ENCODE assay signal across 16 mouse cellular contexts in genomic region chr7:74703533-74703932, GRCm38 (mm10).
DNase-seq lines count a peak whose midpoint lies in the region; ATAC-seq and TF ChIP-seq lines count a peak whose summit lies in the region.
"Had no signal": no experiment of that assay in that cellular context is flagged by ENCODE, and none has a peak within 500 bp of the region (broad histone marks: within the 10 kb centered on the region; RNA-seq: fewer than 3 reads in every experiment).

No protein-coding gene starts in this region.

- H3K79me2 ChIP-seq in heart, adult 2 months (replicated peaks; ENCODE audit: control insufficient read depth, insufficient read depth, low read length), result no peaks in the 10 kb centered on the region
- H3K79me2 ChIP-seq in MEL (ENCODE audit: control insufficient read depth, insufficient read depth, low read length, poor library complexity), result no peaks in the 10 kb centered on the region

- H3K27ac ChIP-seq in heart, adult 2 months, result no peak overlapping the region
- H3K27ac ChIP-seq in heart, embryonic 10.5 days, result no peak overlapping the region
- no peak overlapping the region for H3K27ac ChIP-seq in liver, postnatal 0 days (ENCODE audit: low read depth)
- no peak overlapping the region for H3K27ac ChIP-seq in liver, embryonic 11.5 days (ENCODE audit: low read depth, low read length)
- H3K27ac ChIP-seq in MEL (ENCODE audit: control insufficient read depth, low read depth, low read length), result no peak overlapping the region
- no peak overlapping the region for H3K27ac ChIP-seq in small intestine, adult 2 months (ENCODE audit: insufficient read depth, low read depth, low read length)
- H3K27ac ChIP-seq: embryonic facial prominence, embryonic 13.5 days; hindbrain, embryonic 12.5 days; limb, embryonic 13.5 days; lung, embryonic 15.5 days; stomach, embryonic 15.5 days had no signal

- H3K9me3 ChIP-seq in heart, embryonic 10.5 days, result no peaks in the 10 kb centered on the region
- no peaks in the 10 kb centered on the region for H3K9me3 ChIP-seq in liver, postnatal 0 days (ENCODE audit: low read length)
- no peaks in the 10 kb centered on the region for H3K9me3 ChIP-seq in liver, embryonic 11.5 days (ENCODE audit: control insufficient read depth, low read length)
- no peaks in the 10 kb centered on the region for H3K9me3 ChIP-seq in MEL (replicated peaks; ENCODE audit: insufficient read depth, low read length)
- H3K9me3 ChIP-seq: embryonic facial prominence, embryonic 13.5 days; hindbrain, embryonic 12.5 days; limb, embryonic 13.5 days; lung, embryonic 15.5 days; stomach, embryonic 15.5 days had no signal

- DNase-seq in heart, adult 2 months, result no peak
- DNase-seq in heart, embryonic 10.5 days (ENCODE audit: low spot score), result no peak
- DNase-seq in liver, postnatal 0 days, result no peak
- no peak for DNase-seq in liver, embryonic 11.5 days (ENCODE audit: low spot score)
- DNase-seq in MEL (ENCODE audit: low read depth, low spot score), result peak; percentile 6
- DNase-seq in gastrocnemius, postnatal 25 days, result no peak
- DNase-seq in frontal cortex, postnatal 14 days (ENCODE audit: low spot score in 2 of 2), result no peak
- DNase-seq: cerebellum, adult 18-20 months; kidney, adult 8-10 months; retina, postnatal 1 day had no signal

- no peaks in the 10 kb centered on the region for H3K4me1 ChIP-seq in heart, adult 2 months (ENCODE audit: control insufficient read depth, insufficient read depth, low read length)
- H3K4me1 ChIP-seq in heart, embryonic 10.5 days, result no peaks in the 10 kb centered on the region
- H3K4me1 ChIP-seq in liver, postnatal 0 days (ENCODE audit: insufficient read depth), result no peaks in the 10 kb centered on the region
- no peaks in the 10 kb centered on the region for H3K4me1 ChIP-seq in liver, embryonic 11.5 days (replicated peaks; ENCODE audit: control insufficient read depth, insufficient read depth, low read length)
- H3K4me1 ChIP-seq in MEL (ENCODE audit: control insufficient read depth in 1 of 2, insufficient read depth in 2 of 2, low read length in 2 of 2), result no peaks in the 10 kb centered on the region
- no peaks in the 10 kb centered on the region for H3K4me1 ChIP-seq in small intestine, adult 2 months (ENCODE audit: control insufficient read depth, insufficient read depth, insufficient read length, low read length)
- H3K4me1 ChIP-seq: lung, embryonic 15.5 days; stomach, embryonic 15.5 days had no signal

- 69% methylated on average over 4 of the region's 4 CpGs for WGBS in heart, adult 2 months
- 73% methylated on average over 4 of the region's 4 CpGs for whole genome bisulfite sequencing in heart, embryonic 10.5 days
- WGBS in liver, postnatal 0 days (ENCODE audit: insufficient replicate concordance), result 65% methylated on average over 4 of the region's 4 CpGs
- WGBS in liver, embryonic 11.5 days, result 72% methylated on average over 4 of the region's 4 CpGs
- WGBS in small intestine, adult 2 months, result 70% methylated on average over 4 of the region's 4 CpGs

- H3K4me2 ChIP-seq in liver, postnatal 0 days (ENCODE audit: low read depth, low read length), result no peak overlapping the region
- H3K4me2 ChIP-seq in liver, embryonic 11.5 days, result no peak overlapping the region
- H3K4me2 ChIP-seq: embryonic facial prominence, embryonic 13.5 days; hindbrain, embryonic 12.5 days; limb, embryonic 13.5 days; lung, embryonic 15.5 days; stomach, embryonic 15.5 days had no signal

- no peak for TF ChIP-seq POLR2A in heart, adult 2 months (IDR thresholded peaks at IDR 0.05; ENCODE audit: insufficient read depth, low read depth, low read length)
- no peak for TF ChIP-seq POLR2A in MEL (IDR thresholded peaks at IDR 0.05; ENCODE audit: control insufficient read depth in 1 of 2, insufficient read depth in 1 of 2, low read depth in 1 of 2, low read length in 2 of 2, poor library complexity in 1 of 2)
- TF ChIP-seq POLR2A in small intestine, adult 2 months (IDR thresholded peaks at IDR 0.05; ENCODE audit: low read depth, low read length), result no peak

- no peak for TF ChIP-seq EP300 in heart, adult 2 months (IDR thresholded peaks at IDR 0.05; ENCODE audit: insufficient read depth, low read depth, low read length)
- no peak for TF ChIP-seq EP300 in liver, postnatal 0 days (IDR thresholded peaks at IDR 0.05; ENCODE audit: low read depth)
- TF ChIP-seq EP300 in MEL (IDR thresholded peaks at IDR 0.05; ENCODE audit: low read depth in 1 of 2, low read length in 2 of 2), result no peak

- H3K9ac ChIP-seq in heart, adult 2 months (ENCODE audit: low read depth, low read length), result no peak overlapping the region
- H3K9ac ChIP-seq in liver, postnatal 0 days (replicated peaks), result no peak overlapping the region
- no peak overlapping the region for H3K9ac ChIP-seq in liver, embryonic 11.5 days (ENCODE audit: low read depth, low read length)
- H3K9ac ChIP-seq in MEL (ENCODE audit: control insufficient read depth, low read depth, low read length, poor library complexity, severe bottlenecking), result no peak overlapping the region
- H3K9ac ChIP-seq: embryonic facial prominence, embryonic 13.5 days; hindbrain, embryonic 12.5 days; limb, embryonic 13.5 days; lung, embryonic 15.5 days; stomach, embryonic 15.5 days had no signal

- peak; percentile 55 for TF ChIP-seq CTCF in heart, adult 2 months (IDR thresholded peaks at IDR 0.05)
- peak; percentile 38 for TF ChIP-seq CTCF in liver, postnatal 0 days (IDR thresholded peaks at IDR 0.05; ENCODE audit: low read depth)
- peak; percentile 36 to 60 (median 43); a peak in 5 of 6 replicates for TF ChIP-seq CTCF in MEL (IDR thresholded peaks at IDR 0.05 in 2 of 3, conservative IDR thresholded peaks at IDR 0.05 in 1 of 3; ENCODE audit: control insufficient read depth in 1 of 3, insufficient read depth in 1 of 3, low read depth in 2 of 3, low read length in 3 of 3, poor library complexity in 1 of 3, severe bottlenecking in 1 of 3)
- TF ChIP-seq CTCF in small intestine, adult 2 months (IDR thresholded peaks at IDR 0.05; ENCODE audit: extremely low read depth, insufficient read length, insufficient replicate concordance, low read depth, low read length), result peak; percentile 32; the same call in 1 of the 2 replicates

- H3K27me3 ChIP-seq in heart, adult 2 months (ENCODE audit: control insufficient read depth, insufficient read depth, low read length), result no peaks in the 10 kb centered on the region
- no peaks in the 10 kb centered on the region for H3K27me3 ChIP-seq in heart, embryonic 10.5 days (ENCODE audit: insufficient read depth, poor library complexity, severe bottlenecking)
- no peaks in the 10 kb centered on the region for H3K27me3 ChIP-seq in liver, postnatal 0 days (ENCODE audit: insufficient read depth, low read length)
- no peaks in the 10 kb centered on the region for H3K27me3 ChIP-seq in liver, embryonic 11.5 days (replicated peaks; ENCODE audit: control insufficient read depth, insufficient read depth, low read length)
- H3K27me3 ChIP-seq in MEL (ENCODE audit: control insufficient read depth in 1 of 2, insufficient read depth in 2 of 2, low read length in 2 of 2), result no peaks in the 10 kb centered on the region
- no peaks in the 10 kb centered on the region for H3K27me3 ChIP-seq in small intestine, adult 2 months (ENCODE audit: control insufficient read depth, insufficient read depth, low read length)
- H3K27me3 ChIP-seq: embryonic facial prominence, embryonic 13.5 days; hindbrain, embryonic 12.5 days; limb, embryonic 13.5 days; lung, embryonic 15.5 days; stomach, embryonic 15.5 days had no signal

- intact Hi-C loops in heart, adult 2 months (cut with DNase I), result loop anchor here (5.0 kb wide), 1 partner anchor 76 kb away; no protein-coding TSS in a partner anchor

- H3K4me3 ChIP-seq in heart, adult 2 months, result no peak overlapping the region
- H3K4me3 ChIP-seq in heart, embryonic 10.5 days, result no peak overlapping the region
- no peak overlapping the region for H3K4me3 ChIP-seq in liver, postnatal 0 days (ENCODE audit: low read depth, low read length)
- H3K4me3 ChIP-seq in liver, embryonic 11.5 days (ENCODE audit: low read depth, low read length), result no peak overlapping the region
- no peak overlapping the region for H3K4me3 ChIP-seq in MEL (ENCODE audit: control insufficient read depth in 1 of 2, insufficient read depth in 1 of 2, low read depth in 2 of 2, low read length in 2 of 2)
- no peak overlapping the region for H3K4me3 ChIP-seq in small intestine, adult 2 months (ENCODE audit: low read depth, low read length)
- H3K4me3 ChIP-seq: embryonic facial prominence, embryonic 13.5 days; hindbrain, embryonic 12.5 days; limb, embryonic 13.5 days; lung, embryonic 15.5 days; stomach, embryonic 15.5 days had no signal

- peak; percentile 59 for TF ChIP-seq RAD21 in MEL (IDR thresholded peaks at IDR 0.05; ENCODE audit: low read depth, low read length)

- ATAC-seq in liver, postnatal 0 days, result no peak
- ATAC-seq in liver, embryonic 11.5 days (replicated peaks; ENCODE audit: low FRiP score), result no peak

- H3K36me3 ChIP-seq in heart, adult 2 months (ENCODE audit: control insufficient read depth, insufficient read depth, low read length), result no peaks in the 10 kb centered on the region
- no peaks in the 10 kb centered on the region for H3K36me3 ChIP-seq in heart, embryonic 10.5 days
- no peaks in the 10 kb centered on the region for H3K36me3 ChIP-seq in liver, postnatal 0 days (replicated peaks; ENCODE audit: insufficient read depth, low read length)
- no peaks in the 10 kb centered on the region for H3K36me3 ChIP-seq in liver, embryonic 11.5 days (ENCODE audit: control insufficient read depth, insufficient read depth, low read length)
- no peaks in the 10 kb centered on the region for H3K36me3 ChIP-seq in MEL (ENCODE audit: control insufficient read depth in 1 of 2, insufficient read depth in 2 of 2, low read length in 2 of 2)
- H3K36me3 ChIP-seq in small intestine, adult 2 months (ENCODE audit: control insufficient read depth, insufficient read depth, low read length), result no peaks in the 10 kb centered on the region
- H3K36me3 ChIP-seq: embryonic facial prominence, embryonic 13.5 days; hindbrain, embryonic 12.5 days; limb, embryonic 13.5 days; lung, embryonic 15.5 days; stomach, embryonic 15.5 days had no signal

TF ChIP-seq in MEL, 35 proteins besides CTCF, POLR2A, EP300 and RAD21 (continues in another document):
- TF ChIP-seq ETS1 (IDR thresholded peaks at IDR 0.05; ENCODE audit: low read depth, low read length) (no peak), TBP (IDR thresholded peaks at IDR 0.05; ENCODE audit: low read depth, low read length) (no peak), MYC (IDR thresholded peaks at IDR 0.05; ENCODE audit: low read depth, low read length) (no peak), MAZ (IDR thresholded peaks at IDR 0.05; ENCODE audit: low read depth, low read length) (no peak), POLR2AphosphoS5 (IDR thresholded peaks at IDR 0.05; ENCODE audit: borderline replicate concordance, low read depth, low read length) (no peak), MEF2A (IDR thresholded peaks at IDR 0.05; ENCODE audit: extremely low read depth, insufficient replicate concordance, low read depth, low read length, poor library complexity, severe bottlenecking) (no peak), CHD1 (IDR thresholded peaks at IDR 0.05; ENCODE audit: low read depth, low read length) (no peak), SMC3 (IDR thresholded peaks at IDR 0.05; ENCODE audit: low read depth, low read length) (peak; percentile 72), ZNF384 (IDR thresholded peaks at IDR 0.05; ENCODE audit: low read depth, low read length) (peak; percentile 74), TCF12 (IDR thresholded peaks at IDR 0.05; ENCODE audit: low read depth, low read length) (no peak)
